Mouse (Mus musculus): Measurements from ENCODE around the gene Evi2.

- no peak for TF ChIP-seq POLR2A (IDR thresholded peaks at IDR 0.05; ENCODE audit: borderline replicate concordance, control insufficient read depth, low read depth, low read length)
- TF ChIP-seq CTCF (IDR thresholded peaks at IDR 0.05; ENCODE audit: control insufficient read depth, insufficient read depth, low read length): no peak
Observed at GRCm38 (mm10) chr11:79515331-79515730, 15.1 kb downstream of the Evi2 start.

Data from bone marrow, adult 2 months (tissue).